Mouse (Mus musculus): ENCODE data around the gene D030056L22Rik. TPM values are rescaled to one million over a fixed set of nuclear protein-coding genes. Genes with fewer than 3 reads are reported as not detected.

Gene D030056L22Rik
- polyA plus RNA-seq, 1 experiment from 2014 or later, result 45.0 TPM

GRCm38 (mm10) chr19:18687556-18687955 is 25.4 kb upstream of the D030056L22Rik start:
- ATAC-seq, result no peak
- no peaks in the 10 kb centered on the region for H3K9me3 ChIP-seq (ENCODE audit: control insufficient read depth, low read length)
- WGBS, result 77% methylated on average over 3 of the region's 3 CpGs

DNA sequence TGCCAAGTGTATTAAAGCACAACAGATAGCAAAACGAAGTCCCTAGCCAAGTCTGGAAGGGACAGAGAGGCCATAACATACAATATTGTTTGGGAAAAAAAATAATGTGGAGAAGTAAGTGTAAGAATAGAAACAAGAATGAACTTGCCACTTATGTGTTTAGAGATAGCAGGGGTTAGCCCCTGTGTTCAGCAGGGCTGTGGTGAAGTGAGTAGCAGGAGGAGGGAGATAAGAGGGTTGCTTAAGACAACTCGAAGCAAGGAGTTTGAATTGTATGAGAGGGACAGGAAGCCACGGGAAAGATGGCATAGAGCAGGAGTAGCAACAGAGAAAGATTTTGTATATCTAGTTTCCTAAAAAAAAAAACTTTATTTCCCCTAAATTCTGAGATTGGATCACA is 20.8 kb upstream of the D030056L22Rik start:
- Histone ChIP-seq H3K9me3 (ENCODE audit: control insufficient read depth, low read length) (no peaks in the 10 kb centered on the region), H3K27me3 (replicated peaks; ENCODE audit: control insufficient read depth, insufficient read depth, low read length) (no peaks in the 10 kb centered on the region), H3K36me3 (ENCODE audit: control insufficient read depth, insufficient read depth, low read length) (peaks cover 7% of the 10 kb centered on the region; the same call in 1 of the 2 replicates), H3K27ac (ENCODE audit: low read depth, low read length) (no peak overlapping the region), H3K4me3 (ENCODE audit: low read length) (no peak overlapping the region), H3K4me2 (ENCODE audit: low read length) (no peak overlapping the region), H3K4me1 (ENCODE audit: control insufficient read depth, insufficient read depth, low read depth, low read length) (no peaks in the 10 kb centered on the region), H3K9ac (ENCODE audit: low read depth, low read length) (no peak overlapping the region)
- ATAC-seq, result no peak
- WGBS, result 87% methylated on average over 3 of the region's 3 CpGs

More at GRCm38 (mm10) chr19:18687556-18687955, 25.4 kb upstream of the D030056L22Rik start:
- Histone ChIP-seq H3K9ac (ENCODE audit: low read depth, low read length) (no peak overlapping the region), H3K4me1 (ENCODE audit: control insufficient read depth, insufficient read depth, low read depth, low read length) (no peaks in the 10 kb centered on the region), H3K27me3 (replicated peaks; ENCODE audit: control insufficient read depth, insufficient read depth, low read length) (no peaks in the 10 kb centered on the region), H3K27ac (ENCODE audit: low read depth, low read length) (no peak overlapping the region), H3K36me3 (ENCODE audit: control insufficient read depth, insufficient read depth, low read length) (no peaks in the 10 kb centered on the region), H3K4me3 (ENCODE audit: low read length) (no peak overlapping the region), H3K4me2 (ENCODE audit: low read length) (no peak overlapping the region)

DNA sequence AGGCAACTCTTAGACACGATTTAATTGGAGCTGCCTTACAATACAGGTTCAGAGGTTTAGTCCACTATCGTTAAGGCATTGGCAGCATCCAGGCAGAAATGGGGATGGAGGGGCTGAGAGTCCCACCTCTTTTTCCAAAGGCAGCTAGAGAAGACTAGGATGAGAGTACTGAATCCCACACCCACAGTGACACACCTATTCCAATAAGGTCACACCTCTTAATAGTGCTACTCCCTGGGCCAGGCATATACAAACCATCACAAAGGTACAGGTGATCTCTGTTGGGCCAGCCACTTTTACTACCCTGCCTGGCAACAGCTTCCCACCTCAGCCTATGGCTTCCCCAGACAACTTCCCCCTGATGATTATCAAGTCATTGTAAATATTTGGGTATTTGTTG is 20.2 kb upstream of the D030056L22Rik start:
- Histone ChIP-seq H3K27me3 (replicated peaks; ENCODE audit: control insufficient read depth, insufficient read depth, low read length) (no peaks in the 10 kb centered on the region), H3K36me3 (ENCODE audit: control insufficient read depth, insufficient read depth, low read length) (peaks cover 7% of the 10 kb centered on the region; the same call in 1 of the 2 replicates), H3K27ac (ENCODE audit: low read depth, low read length) (no peak overlapping the region), H3K9ac (ENCODE audit: low read depth, low read length) (no peak overlapping the region), H3K4me2 (ENCODE audit: low read length) (no peak overlapping the region), H3K4me3 (ENCODE audit: low read length) (no peak overlapping the region), H3K9me3 (ENCODE audit: control insufficient read depth, low read length) (no peaks in the 10 kb centered on the region), H3K4me1 (ENCODE audit: control insufficient read depth, insufficient read depth, low read depth, low read length) (no peaks in the 10 kb centered on the region)
- ATAC-seq, result no peak
- 89% methylated on average over 2 of the region's 2 CpGs for WGBS

DNA sequence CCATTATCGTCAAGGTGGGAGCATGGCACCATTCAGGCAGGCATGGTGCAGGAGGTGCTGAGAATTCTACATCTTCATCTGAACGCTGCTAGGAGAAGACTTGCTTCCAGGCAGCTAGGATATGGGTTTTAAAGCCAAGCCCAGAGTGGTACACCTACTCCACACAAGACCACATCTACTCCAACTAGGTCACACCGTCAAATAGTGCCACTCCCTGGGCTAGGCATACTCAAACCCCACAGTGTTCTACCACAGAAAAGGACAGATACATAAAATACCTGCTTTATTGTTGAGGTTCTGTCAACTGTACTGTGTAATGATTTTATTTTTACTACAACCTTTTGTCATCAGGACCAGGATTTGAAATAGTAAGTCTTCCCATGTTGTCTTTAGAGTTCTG is 17.9 kb upstream of the D030056L22Rik start:
- ATAC-seq, result no peak
- Histone ChIP-seq H3K9ac (ENCODE audit: low read depth, low read length) (no peak overlapping the region), H3K4me1 (ENCODE audit: control insufficient read depth, insufficient read depth, low read depth, low read length) (no peaks in the 10 kb centered on the region), H3K9me3 (ENCODE audit: control insufficient read depth, low read length) (no peaks in the 10 kb centered on the region), H3K4me3 (ENCODE audit: low read length) (no peak overlapping the region), H3K27me3 (replicated peaks; ENCODE audit: control insufficient read depth, insufficient read depth, low read length) (no peaks in the 10 kb centered on the region), H3K36me3 (ENCODE audit: control insufficient read depth, insufficient read depth, low read length) (peaks cover 7% of the 10 kb centered on the region; the same call in 1 of the 2 replicates), H3K27ac (ENCODE audit: low read depth, low read length) (no peak overlapping the region), H3K4me2 (ENCODE audit: low read length) (no peak overlapping the region)
- 90% methylated on average over 3 of the region's 3 CpGs for WGBS

DNA sequence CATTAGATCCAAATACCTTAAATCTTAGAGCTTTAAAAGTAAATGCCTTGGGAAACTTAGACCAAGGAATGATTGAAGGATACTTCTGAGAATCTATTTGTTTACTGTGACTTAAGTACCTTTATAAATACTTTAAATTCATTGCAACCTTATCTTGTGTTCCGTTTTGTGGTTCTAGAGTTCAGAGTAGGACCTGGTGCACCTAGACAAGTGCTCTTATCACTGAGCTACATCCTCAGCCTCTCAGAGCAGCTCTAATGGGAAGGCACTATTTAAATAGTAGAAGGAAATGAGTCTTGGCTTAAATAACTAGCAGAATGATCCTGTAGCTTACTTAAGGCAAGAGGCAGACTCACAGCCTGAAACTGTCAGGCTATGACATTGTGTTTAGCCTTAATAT is 17.4 kb upstream of the D030056L22Rik start:
- H3K9ac ChIP-seq (ENCODE audit: low read depth, low read length), result no peak overlapping the region
- no peak for ATAC-seq
- H3K36me3 ChIP-seq (ENCODE audit: control insufficient read depth, insufficient read depth, low read length), result peaks cover 7% of the 10 kb centered on the region; the same call in 1 of the 2 replicates
- no peaks in the 10 kb centered on the region for H3K4me1 ChIP-seq (ENCODE audit: control insufficient read depth, insufficient read depth, low read depth, low read length)
- H3K27ac ChIP-seq (ENCODE audit: low read depth, low read length), result no peak overlapping the region
- no peak overlapping the region for H3K4me3 ChIP-seq (ENCODE audit: low read length)
- 97% methylated on average over 1 of the region's 1 CpGs for WGBS
- no peaks in the 10 kb centered on the region for H3K27me3 ChIP-seq (replicated peaks; ENCODE audit: control insufficient read depth, insufficient read depth, low read length)
- H3K4me2 ChIP-seq (ENCODE audit: low read length), result no peak overlapping the region
- no peaks in the 10 kb centered on the region for H3K9me3 ChIP-seq (ENCODE audit: control insufficient read depth, low read length)

GRCm38 (mm10) chr19:18708101-18708500 is 4.9 kb upstream of the D030056L22Rik start:
- H3K36me3 ChIP-seq (ENCODE audit: control insufficient read depth, insufficient read depth, low read length), result no peaks in the 10 kb centered on the region
- no peaks in the 10 kb centered on the region for H3K9me3 ChIP-seq (ENCODE audit: control insufficient read depth, low read length)
- H3K4me2 ChIP-seq (ENCODE audit: low read length), result no peak overlapping the region
- H3K9ac ChIP-seq (ENCODE audit: low read depth, low read length), result no peak overlapping the region
- no peak overlapping the region for H3K4me3 ChIP-seq (ENCODE audit: low read length)
- H3K4me1 ChIP-seq (ENCODE audit: control insufficient read depth, insufficient read depth, low read depth, low read length), result peaks cover 3% of the 10 kb centered on the region
- H3K27ac ChIP-seq (ENCODE audit: low read depth, low read length), result no peak overlapping the region
- no peaks in the 10 kb centered on the region for H3K27me3 ChIP-seq (replicated peaks; ENCODE audit: control insufficient read depth, insufficient read depth, low read length)
- no peak for ATAC-seq

DNA sequence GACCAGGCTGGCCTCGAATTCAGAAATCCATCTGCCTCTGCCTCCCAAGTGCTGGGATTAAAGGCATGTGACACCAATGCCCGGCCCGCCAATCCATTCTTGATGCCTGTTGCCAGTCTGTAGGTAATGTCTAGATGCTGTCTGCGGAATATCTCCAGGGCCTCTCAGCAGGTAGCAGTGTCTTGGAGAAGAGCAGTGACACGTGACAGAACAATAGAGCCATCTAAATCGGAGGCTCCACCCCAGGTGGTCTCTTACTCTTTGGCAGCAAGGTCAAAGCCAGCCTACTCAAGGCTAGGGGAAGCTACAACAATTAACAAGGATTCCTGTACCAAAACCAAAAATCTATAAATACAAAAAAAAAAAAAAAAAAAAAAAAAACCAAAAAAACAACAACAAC is 2.1 kb upstream of the D030056L22Rik start:
- ATAC-seq, result no peak
- WGBS, result 53% methylated on average over 6 of the region's 6 CpGs
- H3K9ac ChIP-seq (ENCODE audit: low read depth, low read length), result no peak overlapping the region

GRCm38 (mm10) chr19:18711589-18711988 is 1.4 kb upstream of the D030056L22Rik start:
- Histone ChIP-seq H3K27me3 (replicated peaks; ENCODE audit: control insufficient read depth, insufficient read depth, low read length) (no peaks in the 10 kb centered on the region), H3K9ac (ENCODE audit: low read depth, low read length) (no peak overlapping the region), H3K4me2 (ENCODE audit: low read length) (no peak overlapping the region), H3K27ac (ENCODE audit: low read depth, low read length) (no peak overlapping the region), H3K9me3 (ENCODE audit: control insufficient read depth, low read length) (no peaks in the 10 kb centered on the region), H3K36me3 (ENCODE audit: control insufficient read depth, insufficient read depth, low read length) (no peaks in the 10 kb centered on the region), H3K4me3 (ENCODE audit: low read length) (no peak overlapping the region), H3K4me1 (ENCODE audit: control insufficient read depth, insufficient read depth, low read depth, low read length) (peaks cover 16% of the 10 kb centered on the region)
- no peak for ATAC-seq
- WGBS, result 93% methylated on average over 9 of the region's 9 CpGs

More for the DNA sequence above, 2.1 kb upstream of the D030056L22Rik start:
- Histone ChIP-seq H3K36me3 (ENCODE audit: control insufficient read depth, insufficient read depth, low read length) (no peaks in the 10 kb centered on the region), H3K27me3 (replicated peaks; ENCODE audit: control insufficient read depth, insufficient read depth, low read length) (no peaks in the 10 kb centered on the region), H3K4me3 (ENCODE audit: low read length) (no peak overlapping the region), H3K27ac (ENCODE audit: low read depth, low read length) (no peak overlapping the region), H3K9me3 (ENCODE audit: control insufficient read depth, low read length) (no peaks in the 10 kb centered on the region), H3K4me2 (ENCODE audit: low read length) (no peak overlapping the region), H3K4me1 (ENCODE audit: control insufficient read depth, insufficient read depth, low read depth, low read length) (peaks cover 16% of the 10 kb centered on the region)

- no peaks in the 10 kb centered on the region for H3K9me3 ChIP-seq (ENCODE audit: control insufficient read depth, low read length)
- 60% methylated on average over 16 of the region's 16 CpGs for WGBS
- H3K4me3 ChIP-seq (ENCODE audit: low read length), result peak overlapping the region; percentile 77
- peak overlapping the region; percentile 96 for H3K27ac ChIP-seq (ENCODE audit: low read depth, low read length)
- H3K9ac ChIP-seq (ENCODE audit: low read depth, low read length), result peak overlapping the region; percentile 82
- H3K4me2 ChIP-seq (ENCODE audit: low read length), result peak overlapping the region; percentile 62
- no peak for ATAC-seq
- H3K36me3 ChIP-seq (ENCODE audit: control insufficient read depth, insufficient read depth, low read length), result no peaks in the 10 kb centered on the region
- H3K27me3 ChIP-seq (replicated peaks; ENCODE audit: control insufficient read depth, insufficient read depth, low read length), result no peaks in the 10 kb centered on the region
- peaks cover 16% of the 10 kb centered on the region for H3K4me1 ChIP-seq (ENCODE audit: control insufficient read depth, insufficient read depth, low read depth, low read length)
Measured at GRCm38 (mm10) chr19:18712153-18712865, 684 bp upstream of the D030056L22Rik start.
